Comparison of ENCODE assay signal across 9 mouse cellular contexts in genomic region chr13:17992009-17992408, GRCm38 (mm10). TPM values are rescaled to one million over a fixed set of nuclear protein-coding genes. Genes with fewer than 3 reads are reported as not detected.
A peak's percentile ranks its signal among the peaks of the same experiment; 100 is the strongest.
DNase-seq lines count a peak whose midpoint lies in the region; ATAC-seq lines count a peak whose summit lies in the region.
"Had no signal": no experiment of that assay in that cellular context is flagged by ENCODE, and none has a peak within 500 bp of the region (broad histone marks: within the 10 kb centered on the region; RNA-seq: fewer than 3 reads in every experiment).

No protein-coding gene starts in this region.

- DNase-seq in liver, embryonic 11.5 days (ENCODE audit: low spot score) = no peak
- DNase-seq in liver = no peak
- no peak for DNase-seq in forebrain, embryonic 11.5 days (ENCODE audit: low spot score)
- no peak for DNase-seq in gastrocnemius, postnatal 4 days (ENCODE audit: low spot score in 2 of 2)
- DNase-seq in left cerebral cortex, postnatal 25 days (ENCODE audit: low spot score in 2 of 2) = no peak
- DNase-seq in adrenal gland, postnatal 4 days (ENCODE audit: low spot score in 2 of 2) = no peak
- DNase-seq: cerebellum, adult 11 months had no signal

- H3K4me3 ChIP-seq in liver, embryonic 11.5 days (ENCODE audit: low read depth, low read length) = peak overlapping the region; percentile 85
- H3K4me3 ChIP-seq in forebrain, embryonic 11.5 days (ENCODE audit: low read depth, low read length) = peak overlapping the region; percentile 56
- peak overlapping the region; percentile 76 for H3K4me3 ChIP-seq in limb, embryonic 12.5 days (replicated peaks)
- peak overlapping the region; percentile 76 for H3K4me3 ChIP-seq in neural tube, embryonic 14.5 days (ENCODE audit: low read depth, low read length)

- intact Hi-C loops in left cerebral cortex, postnatal 25 days (cut with DNase I) = loop anchor here (5.0 kb wide), 1 partner anchor 50 kb away; the partner anchor contains the start of gene Rala

- H3K27ac ChIP-seq in liver, embryonic 11.5 days (ENCODE audit: low read depth, low read length) = no peak overlapping the region
- H3K27ac ChIP-seq in forebrain, embryonic 11.5 days (ENCODE audit: low read depth, low read length) = no peak overlapping the region
- H3K27ac ChIP-seq in limb, embryonic 12.5 days = no peak overlapping the region
- no peak overlapping the region for H3K27ac ChIP-seq in neural tube, embryonic 14.5 days (ENCODE audit: low read depth, low read length)

- WGBS in liver, embryonic 11.5 days = 55% methylated on average over 4 of the region's 4 CpGs
- WGBS in forebrain, embryonic 11.5 days = 79% methylated on average over 4 of the region's 4 CpGs
- WGBS in limb, embryonic 12.5 days = 85% methylated on average over 4 of the region's 4 CpGs
- 93% methylated on average over 4 of the region's 4 CpGs for WGBS in neural tube, embryonic 14.5 days

- peak overlapping the region; percentile 68 for H3K4me2 ChIP-seq in liver, embryonic 11.5 days
- peak overlapping the region; percentile 73 for H3K4me2 ChIP-seq in forebrain, embryonic 11.5 days (ENCODE audit: low read depth, low read length, severe bottlenecking)
- peak overlapping the region; percentile 78 for H3K4me2 ChIP-seq in limb, embryonic 12.5 days
- peak overlapping the region; percentile 85 for H3K4me2 ChIP-seq in neural tube, embryonic 14.5 days (ENCODE audit: low read depth, low read length)

- ATAC-seq in liver, embryonic 11.5 days (replicated peaks; ENCODE audit: low FRiP score) = no peak
- no peak for ATAC-seq in forebrain, embryonic 11.5 days (replicated peaks; ENCODE audit: low FRiP score)
- no peak for ATAC-seq in limb, embryonic 12.5 days (ENCODE audit: insufficient number of reproducible peaks, insufficient read depth, low FRiP score, low TSS enrichment, low read depth)
- ATAC-seq in neural tube, embryonic 14.5 days (ENCODE audit: low read depth) = no peak

- H3K27me3 ChIP-seq in liver, embryonic 11.5 days (replicated peaks; ENCODE audit: control insufficient read depth, insufficient read depth, low read length) = no peaks in the 10 kb centered on the region
- no peaks in the 10 kb centered on the region for H3K27me3 ChIP-seq in forebrain, embryonic 11.5 days (ENCODE audit: control insufficient read depth, insufficient read depth, low read length)
- no peaks in the 10 kb centered on the region for H3K27me3 ChIP-seq in limb, embryonic 12.5 days
- H3K27me3 ChIP-seq in neural tube, embryonic 14.5 days (ENCODE audit: control insufficient read depth, insufficient read depth, low read length) = no peaks in the 10 kb centered on the region

- H3K9me3 ChIP-seq in liver, embryonic 11.5 days (ENCODE audit: control insufficient read depth, low read length) = no peaks in the 10 kb centered on the region
- H3K9me3 ChIP-seq in forebrain, embryonic 11.5 days (ENCODE audit: control insufficient read depth, low read length) = no peaks in the 10 kb centered on the region
- no peaks in the 10 kb centered on the region for H3K9me3 ChIP-seq in limb, embryonic 12.5 days
- no peaks in the 10 kb centered on the region for H3K9me3 ChIP-seq in neural tube, embryonic 14.5 days (ENCODE audit: control insufficient read depth, low read length)

- peaks cover 4% of the 10 kb centered on the region for H3K4me1 ChIP-seq in liver, embryonic 11.5 days (replicated peaks; ENCODE audit: control insufficient read depth, insufficient read depth, low read length)
- 0 out of 2 replicates have a peak, but pooled peaks cover 3% of the 10 kb centered on the region for H3K4me1 ChIP-seq in forebrain, embryonic 11.5 days (replicated peaks; ENCODE audit: control insufficient read depth, insufficient read depth, low read length)
- H3K4me1 ChIP-seq in limb, embryonic 12.5 days (replicated peaks) = peaks cover 7% of the 10 kb centered on the region; the same call in 1 of the 2 replicates
- peaks cover 4% of the 10 kb centered on the region; the same call in 1 of the 2 replicates for H3K4me1 ChIP-seq in neural tube, embryonic 14.5 days (ENCODE audit: control insufficient read depth, insufficient read depth, low read length)

- no peak overlapping the region for H3K9ac ChIP-seq in liver, embryonic 11.5 days (ENCODE audit: low read depth, low read length)
- H3K9ac ChIP-seq in forebrain, embryonic 11.5 days (ENCODE audit: low read length) = no peak overlapping the region
- no peak overlapping the region for H3K9ac ChIP-seq in limb, embryonic 12.5 days (replicated peaks)
- no peak overlapping the region for H3K9ac ChIP-seq in neural tube, embryonic 14.5 days (replicated peaks; ENCODE audit: low read depth, low read length)

- peaks cover 3% of the 10 kb centered on the region; the same call in 1 of the 2 replicates for H3K36me3 ChIP-seq in liver, embryonic 11.5 days (ENCODE audit: control insufficient read depth, insufficient read depth, low read length)
- no peaks in the 10 kb centered on the region; the same call in 1 of the 2 replicates for H3K36me3 ChIP-seq in forebrain, embryonic 11.5 days (ENCODE audit: control insufficient read depth, insufficient read depth, low read length)
- H3K36me3 ChIP-seq in limb, embryonic 12.5 days = peaks cover 16% of the 10 kb centered on the region
- H3K36me3 ChIP-seq in neural tube, embryonic 14.5 days (ENCODE audit: control insufficient read depth, insufficient read depth, low read length) = no peaks in the 10 kb centered on the region

RNA-seq across cellular contexts. Expression of gene Yae1d1, which starts 1.1 kb away (rescaled TPM):
- polyA plus RNA-seq in liver, embryonic 11.5 days (2014; fragmentation: Nextera tagmentation; extraction: Ambion mirVana) = 57.8 and 59.3 TPM in 2 replicates
- polyA plus RNA-seq in forebrain, embryonic 11.5 days (2014; fragmentation: Nextera tagmentation; extraction: Ambion mirVana) = 90.4 and 94.8 TPM in 2 replicates
- polyA plus RNA-seq in limb, embryonic 12.5 days (2016; fragmentation: Nextera tagmentation; extraction: Ambion mirVana) = 79.7 and 84.8 TPM in 2 replicates
- 79.4 and 87.9 TPM in 2 replicates for polyA plus RNA-seq in neural tube, embryonic 14.5 days (2014; fragmentation: Nextera tagmentation; extraction: Ambion mirVana)
- 10 to 100 TPM; 18.7 to 21.7 TPM for total RNA-seq in gastrocnemius, postnatal 4 days (2021)
- 10 to 100 TPM; 26.0 TPM for total RNA-seq in left cerebral cortex, postnatal 25 days (2021)
- total RNA-seq in adrenal gland, postnatal 4 days (2021) = 10 to 100 TPM; 28.2 to 29.4 TPM

RNA-seq across cellular contexts. Expression of gene Rala, which starts 48.0 kb away (rescaled TPM):
- polyA plus RNA-seq in liver, embryonic 11.5 days (2014; fragmentation: Nextera tagmentation; extraction: Ambion mirVana) = 52.6 and 56.1 TPM in 2 replicates
- polyA plus RNA-seq in forebrain, embryonic 11.5 days (2014; fragmentation: Nextera tagmentation; extraction: Ambion mirVana) = 124 and 129 TPM in 2 replicates
- polyA plus RNA-seq in limb, embryonic 12.5 days (2016; fragmentation: Nextera tagmentation; extraction: Ambion mirVana) = 98.8 and 107 TPM in 2 replicates
- 202 and 224 TPM in 2 replicates for polyA plus RNA-seq in neural tube, embryonic 14.5 days (2014; fragmentation: Nextera tagmentation; extraction: Ambion mirVana)
- total RNA-seq in gastrocnemius, postnatal 4 days (2021) = 10 to 100 TPM; 37.0 to 47.3 TPM
- 10 to 100 TPM; 67.6 to 68.1 TPM for total RNA-seq in left cerebral cortex, postnatal 25 days (2021)
- total RNA-seq in adrenal gland, postnatal 4 days (2021) = 10 to 100 TPM; 54.2 to 55.2 TPM
